Mouse (Mus musculus): ENCODE results near the gene Slc41a1. TPM values are rescaled to one million over a fixed set of nuclear protein-coding genes. Genes with fewer than 3 reads are reported as not detected.

The Slc41a1 gene
- polyA plus RNA-seq, 1 experiment: 15.9 TPM

- H3K4me1 ChIP-seq (ENCODE audit: control insufficient read depth, insufficient read depth, insufficient read length, low read length): no peaks in the 10 kb centered on the region
- no peak overlapping the region for H3K27ac ChIP-seq (replicated peaks; ENCODE audit: low read depth, low read length)
Measured at GRCm38 (mm10) chr1:131842221-131842620, 14.9 kb downstream of the Slc41a1 start.

DNA sequence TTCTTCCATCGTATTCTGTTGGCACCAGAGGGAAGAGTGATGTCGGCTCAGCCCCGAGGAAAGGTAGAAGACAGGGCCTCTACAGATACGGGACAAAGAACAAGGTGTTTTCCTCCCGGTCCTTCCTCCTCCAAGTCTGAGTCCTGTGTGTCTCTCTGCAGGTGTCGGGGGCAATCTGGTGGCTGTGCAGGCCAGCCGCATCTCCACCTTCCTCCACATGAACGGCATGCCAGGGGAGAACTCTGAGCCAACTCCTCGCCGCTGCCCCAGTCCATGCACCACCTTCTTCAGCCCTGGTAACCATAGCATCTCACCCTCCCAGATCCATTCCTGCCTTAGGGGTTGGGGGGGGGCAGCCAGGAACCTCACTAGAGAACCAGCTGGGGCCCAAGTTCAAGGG is 16.5 kb downstream of the Slc41a1 start:
- H3K27ac ChIP-seq (replicated peaks; ENCODE audit: low read depth, low read length): no peak overlapping the region
- H3K4me3 ChIP-seq (ENCODE audit: insufficient read depth, low read depth, low read length): no peak overlapping the region
- no peaks in the 10 kb centered on the region for H3K4me1 ChIP-seq (ENCODE audit: control insufficient read depth, insufficient read depth, insufficient read length, low read length)

More at GRCm38 (mm10) chr1:131842221-131842620, 14.9 kb downstream of the Slc41a1 start:
- H3K4me3 ChIP-seq (ENCODE audit: insufficient read depth, low read depth, low read length): no peak overlapping the region

DNA sequence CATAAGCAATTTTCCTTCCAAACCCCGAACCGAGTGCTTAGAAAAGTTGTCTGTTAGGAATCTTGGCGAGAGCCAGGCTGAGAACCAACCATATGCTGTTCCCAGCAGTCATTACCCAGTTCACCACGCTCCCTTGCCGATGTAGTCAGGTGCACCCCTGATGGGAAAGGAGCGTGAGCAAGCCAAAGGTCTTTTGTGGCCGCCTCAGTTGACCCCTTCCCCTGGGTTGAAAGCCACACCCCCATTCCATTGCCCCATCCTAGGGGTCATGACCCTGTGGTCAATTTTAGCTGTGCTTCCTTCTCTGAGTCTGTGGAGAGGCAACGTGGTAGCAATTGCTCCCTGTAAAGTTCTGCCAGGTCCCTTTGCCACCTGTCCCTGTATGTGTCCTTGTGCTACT is 17.6 kb downstream of the Slc41a1 start:
- Histone ChIP-seq H3K4me3 (ENCODE audit: insufficient read depth, low read depth, low read length) (no peak overlapping the region), H3K4me1 (ENCODE audit: control insufficient read depth, insufficient read depth, insufficient read length, low read length) (no peaks in the 10 kb centered on the region), H3K27ac (replicated peaks; ENCODE audit: low read depth, low read length) (no peak overlapping the region)

DNA sequence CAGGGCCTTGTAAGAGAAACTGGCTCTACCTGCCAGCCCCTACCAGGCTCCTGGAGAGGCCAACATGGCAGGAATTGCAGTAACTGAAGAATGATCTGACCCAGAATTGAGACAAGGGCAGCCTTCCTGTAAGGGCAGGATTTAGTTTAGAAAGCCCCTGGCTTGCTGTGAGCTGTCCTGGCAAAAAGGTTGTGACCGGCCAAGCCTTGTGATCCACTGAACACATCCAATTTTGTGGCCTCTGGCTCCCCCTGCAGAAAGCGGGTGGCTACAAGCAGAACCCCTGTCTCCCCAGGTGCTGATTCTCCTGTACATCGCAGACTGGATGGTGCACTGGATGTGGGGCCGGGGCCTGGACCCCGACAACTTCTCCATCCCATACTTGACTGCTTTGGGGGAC is 19.0 kb downstream of the Slc41a1 start:
- no peaks in the 10 kb centered on the region for H3K4me1 ChIP-seq (ENCODE audit: control insufficient read depth, insufficient read depth, insufficient read length, low read length)
- no peak overlapping the region for H3K4me3 ChIP-seq (ENCODE audit: insufficient read depth, low read depth, low read length)
- H3K27ac ChIP-seq (replicated peaks; ENCODE audit: low read depth, low read length): no peak overlapping the region

GRCm38 (mm10) chr1:131861811-131862210 is 34.5 kb downstream of the Slc41a1 start:
- Histone ChIP-seq H3K4me1 (ENCODE audit: control insufficient read depth, insufficient read depth, insufficient read length, low read length) (no peaks in the 10 kb centered on the region), H3K4me3 (ENCODE audit: insufficient read depth, low read depth, low read length) (no peak overlapping the region), H3K27ac (replicated peaks; ENCODE audit: low read depth, low read length) (no peak overlapping the region)

DNA sequence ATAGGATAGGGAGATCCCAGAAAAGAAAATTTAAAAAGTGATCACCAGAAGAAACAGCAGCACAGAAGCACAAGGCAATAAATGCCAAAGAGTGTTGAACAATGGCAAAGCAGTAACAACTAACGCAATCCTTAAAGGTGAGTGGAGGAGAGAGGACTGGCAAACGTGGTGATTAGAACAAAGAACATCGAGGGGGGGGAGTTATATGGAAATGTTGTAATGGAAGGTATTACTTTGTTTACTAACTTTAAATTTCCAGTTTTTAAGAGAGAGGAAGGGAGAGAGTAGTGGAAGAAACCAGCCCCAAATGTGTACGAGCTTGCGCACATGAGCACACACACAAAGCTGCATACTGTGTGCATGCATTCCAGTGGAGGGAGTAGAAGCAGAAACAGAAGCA is 38.3 kb downstream of the Slc41a1 start:
- Histone ChIP-seq H3K27ac (replicated peaks; ENCODE audit: low read depth, low read length) (no peak overlapping the region), H3K4me3 (ENCODE audit: insufficient read depth, low read depth, low read length) (no peak overlapping the region), H3K4me1 (ENCODE audit: control insufficient read depth, insufficient read depth, insufficient read length, low read length) (no peaks in the 10 kb centered on the region; the same call in 1 of the 2 replicates)

- Histone ChIP-seq H3K4me3 (ENCODE audit: insufficient read depth, low read depth, low read length) (no peak overlapping the region), H3K4me1 (ENCODE audit: control insufficient read depth, insufficient read depth, insufficient read length, low read length) (no peaks in the 10 kb centered on the region; the same call in 1 of the 2 replicates), H3K27ac (replicated peaks; ENCODE audit: low read depth, low read length) (no peak overlapping the region)
Measured at GRCm38 (mm10) chr1:131866304-131866999, 39.2 kb downstream of the Slc41a1 start.

- H3K4me1 ChIP-seq (ENCODE audit: control insufficient read depth, insufficient read depth, insufficient read length, low read length): no peaks in the 10 kb centered on the region; the same call in 1 of the 2 replicates
- peak within 1 kb of the TSS; percentile 82 for H3K27ac ChIP-seq (replicated peaks; ENCODE audit: low read depth, low read length)
- peak within 1 kb of the TSS; percentile 92 for H3K4me3 ChIP-seq (ENCODE audit: insufficient read depth, low read depth, low read length)
Measured at GRCm38 (mm10) chr1:131867093-131867945, 40.0 kb downstream of the Slc41a1 start, which contains the start of gene Rab29. Gene Rab29 (plus strand): TSS chr1:131867224.

GRCm38 (mm10) chr1:131867946-131868290 is 40.6 kb downstream of the Slc41a1 start:
- H3K4me1 ChIP-seq (ENCODE audit: control insufficient read depth, insufficient read depth, insufficient read length, low read length): no peaks in the 10 kb centered on the region; the same call in 1 of the 2 replicates
- no peak overlapping the region for H3K27ac ChIP-seq (replicated peaks; ENCODE audit: low read depth, low read length)

DNA sequence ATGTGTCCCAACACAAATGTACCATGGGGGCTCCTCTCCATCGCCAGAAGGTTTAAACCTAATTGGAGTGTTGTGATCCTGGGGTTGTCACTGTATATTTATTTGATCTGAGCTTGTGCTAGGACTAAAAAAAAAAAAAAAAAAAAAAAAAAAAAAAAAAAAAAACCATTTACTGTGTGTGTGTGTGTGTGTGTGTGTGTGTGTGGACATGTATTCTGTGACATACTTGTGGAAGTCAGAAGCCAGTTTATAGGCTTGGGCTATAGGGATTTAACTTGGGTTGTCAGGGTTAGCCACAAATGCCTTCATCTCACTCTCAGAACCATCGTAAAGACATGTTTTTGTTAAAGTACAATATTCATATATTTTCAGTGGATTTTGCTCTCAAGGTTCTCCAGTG is 42.3 kb downstream of the Slc41a1 start:
- H3K27ac ChIP-seq (replicated peaks; ENCODE audit: low read depth, low read length): no peak overlapping the region
- H3K4me3 ChIP-seq (ENCODE audit: insufficient read depth, low read depth, low read length): no peak overlapping the region
- no peaks in the 10 kb centered on the region; the same call in 1 of the 2 replicates for H3K4me1 ChIP-seq (ENCODE audit: control insufficient read depth, insufficient read depth, insufficient read length, low read length)

More at GRCm38 (mm10) chr1:131867946-131868290, 40.6 kb downstream of the Slc41a1 start:
- peak overlapping the region; percentile 92 for H3K4me3 ChIP-seq (ENCODE audit: insufficient read depth, low read depth, low read length)

- Histone ChIP-seq H3K4me1 (ENCODE audit: control insufficient read depth, insufficient read depth, insufficient read length, low read length) (no peaks in the 10 kb centered on the region; the same call in 1 of the 2 replicates), H3K4me3 (ENCODE audit: insufficient read depth, low read depth, low read length) (no peak overlapping the region), H3K27ac (replicated peaks; ENCODE audit: low read depth, low read length) (no peak overlapping the region)
Measured at GRCm38 (mm10) chr1:131872856-131873255, 45.6 kb downstream of the Slc41a1 start.

DNA sequence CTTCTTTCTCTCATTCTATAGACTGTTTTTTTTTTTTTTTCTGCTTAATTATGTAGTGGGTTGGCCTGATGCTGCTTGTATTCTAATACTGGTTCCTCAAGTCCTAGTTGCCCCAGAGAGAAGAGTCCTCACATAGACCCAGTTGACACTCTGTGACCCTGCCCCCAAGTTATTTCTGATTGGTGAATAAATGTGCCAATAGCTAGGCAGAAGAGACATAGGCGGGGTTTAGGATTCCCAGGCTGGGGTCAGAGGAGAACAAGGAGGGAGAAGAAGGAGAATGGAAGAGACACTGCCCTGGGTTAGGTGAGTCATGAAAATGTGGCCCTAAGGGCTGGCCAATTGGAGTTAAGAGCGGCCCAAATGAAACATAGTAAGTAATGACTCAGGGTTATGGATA is 52.5 kb downstream of the Slc41a1 start:
- Histone ChIP-seq H3K27ac (replicated peaks; ENCODE audit: low read depth, low read length) (no peak overlapping the region), H3K4me3 (ENCODE audit: insufficient read depth, low read depth, low read length) (no peak overlapping the region), H3K4me1 (ENCODE audit: control insufficient read depth, insufficient read depth, insufficient read length, low read length) (no peaks in the 10 kb centered on the region)

DNA sequence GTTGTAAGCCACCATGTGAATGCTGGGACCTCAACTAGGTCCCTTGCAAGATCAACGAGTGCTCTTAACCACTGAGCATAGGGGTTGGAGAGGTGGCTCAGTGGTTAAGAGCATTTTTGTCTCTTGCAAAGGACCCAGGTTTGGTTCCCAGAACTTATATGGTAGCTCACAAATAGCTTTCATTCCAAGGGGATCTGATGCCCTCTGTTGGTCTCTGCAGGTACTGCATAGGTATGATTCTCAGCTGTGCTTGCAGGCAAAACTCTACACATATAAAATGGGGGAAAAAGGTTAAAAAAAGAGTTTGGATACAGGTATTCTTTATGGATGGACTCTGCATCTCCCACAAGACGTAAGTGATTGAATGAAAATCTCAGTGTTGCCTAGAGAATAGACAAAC is 55.5 kb downstream of the Slc41a1 start:
- H3K27ac ChIP-seq (replicated peaks; ENCODE audit: low read depth, low read length): no peak overlapping the region
- no peaks in the 10 kb centered on the region for H3K4me1 ChIP-seq (ENCODE audit: control insufficient read depth, insufficient read depth, insufficient read length, low read length)

DNA sequence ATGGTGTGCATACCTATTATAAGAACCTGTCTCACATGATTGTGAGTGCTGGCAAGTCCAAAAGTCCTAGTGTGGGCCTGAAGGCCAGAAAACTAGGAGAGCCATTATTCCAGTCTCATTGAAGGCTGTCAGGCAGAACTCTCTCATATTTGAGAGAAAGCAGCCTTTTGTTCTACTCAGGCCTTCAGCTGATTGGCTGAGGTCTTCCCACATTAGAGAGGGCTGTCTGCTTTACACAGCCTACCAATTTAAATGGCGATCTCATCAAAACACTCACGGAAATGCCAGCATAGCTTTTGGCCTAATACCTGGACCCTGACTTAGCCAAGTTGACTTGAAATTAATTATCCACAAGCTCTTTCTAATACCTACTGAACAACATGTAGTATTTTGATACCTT is 58.9 kb downstream of the Slc41a1 start:
- H3K27ac ChIP-seq (replicated peaks; ENCODE audit: low read depth, low read length): no peak overlapping the region
- H3K4me1 ChIP-seq (ENCODE audit: control insufficient read depth, insufficient read depth, insufficient read length, low read length): no peaks in the 10 kb centered on the region
- H3K4me3 ChIP-seq (ENCODE audit: insufficient read depth, low read depth, low read length): no peak overlapping the region

More for the DNA sequence above, 55.5 kb downstream of the Slc41a1 start:
- H3K4me3 ChIP-seq (ENCODE audit: insufficient read depth, low read depth, low read length): no peak overlapping the region

DNA sequence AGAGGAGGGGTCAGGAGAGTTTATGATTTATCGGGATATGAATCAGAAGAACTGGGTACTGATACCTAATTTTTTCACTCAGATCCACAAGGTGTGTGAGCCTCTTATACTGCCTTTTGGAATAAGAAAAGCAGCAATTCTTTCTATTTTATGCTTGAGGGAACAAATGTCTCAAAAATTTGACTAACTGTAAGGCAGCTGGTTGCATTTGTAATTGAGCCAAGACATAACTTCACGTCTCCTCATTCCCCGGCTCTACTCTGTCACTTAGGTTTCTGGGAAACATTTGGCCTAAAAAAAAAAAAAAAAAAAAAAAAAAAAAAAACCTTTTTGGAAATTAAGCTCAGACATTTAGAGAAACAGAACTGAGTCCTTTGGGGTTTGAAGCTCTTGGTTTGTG is 59.3 kb downstream of the Slc41a1 start:
- Histone ChIP-seq H3K27ac (replicated peaks; ENCODE audit: low read depth, low read length) (no peak overlapping the region), H3K4me1 (ENCODE audit: control insufficient read depth, insufficient read depth, insufficient read length, low read length) (no peaks in the 10 kb centered on the region), H3K4me3 (ENCODE audit: insufficient read depth, low read depth, low read length) (no peak overlapping the region)

All from brown adipose tissue, adult 24 weeks (tissue).